Mouse (Mus musculus): ENCODE results near the gene Tmem95. TPM values are rescaled to one million over a fixed set of nuclear protein-coding genes. Genes with fewer than 3 reads are reported as not detected.

The Tmem95 gene
- polyA plus RNA-seq, 1 experiment from 2014 or later, result not detected

- WGBS, result 3% methylated on average over 49 of the region's 52 CpGs
- no peaks in the 10 kb centered on the region; the same call in 1 of the 2 replicates for H3K36me3 ChIP-seq (ENCODE audit: control insufficient read depth, insufficient read depth, low read length)
- ATAC-seq (replicated peaks; ENCODE audit: low FRiP score) (no peak), DNase-seq (ENCODE audit: low spot score) (peak; percentile 63)
- H3K4me3 ChIP-seq (ENCODE audit: low read depth, low read length), result peak overlapping the region; percentile 76
- H3K4me1 ChIP-seq (replicated peaks; ENCODE audit: control insufficient read depth, insufficient read depth, low read length), result peaks cover 40% of the 10 kb centered on the region
- H3K9ac ChIP-seq (ENCODE audit: low read depth, low read length), result peak overlapping the region; percentile 61
- no peaks in the 10 kb centered on the region for H3K9me3 ChIP-seq (ENCODE audit: control insufficient read depth, low read length)
- peak overlapping the region; percentile 62 for H3K27ac ChIP-seq (ENCODE audit: low read depth, low read length)
- peaks cover 40% of the 10 kb centered on the region for H3K27me3 ChIP-seq (replicated peaks; ENCODE audit: control insufficient read depth, insufficient read depth, low read length)
- peak overlapping the region; percentile 96 for H3K4me2 ChIP-seq
Measured at GRCm38 (mm10) chr11:69836703-69837576, 40.9 kb downstream of the Tmem95 start.

DNA sequence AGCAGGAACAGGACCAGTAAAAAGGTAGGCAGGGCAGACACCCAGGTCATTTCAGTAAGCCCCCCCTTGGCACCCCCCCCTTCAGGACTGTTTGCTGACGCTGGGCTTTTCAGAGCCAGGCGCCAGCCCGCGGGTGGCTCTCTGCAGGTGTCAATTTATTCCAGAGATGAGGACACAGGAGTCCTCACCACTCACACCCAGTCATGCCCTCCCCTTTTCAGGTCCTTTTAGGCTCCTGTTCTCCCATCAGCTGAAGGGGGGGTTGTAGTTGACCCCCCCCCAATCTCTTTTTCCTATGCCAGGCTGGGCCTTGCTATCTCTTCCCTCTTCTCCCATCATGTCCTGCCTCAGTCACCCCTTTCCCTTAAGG is 41.9 kb downstream of the Tmem95 start:
- 9% methylated on average over 4 of the region's 4 CpGs for WGBS
- H3K9ac ChIP-seq (ENCODE audit: low read depth, low read length), result no peak overlapping the region
- H3K4me3 ChIP-seq (ENCODE audit: low read depth, low read length), result peak overlapping the region; percentile 76
- H3K36me3 ChIP-seq (ENCODE audit: control insufficient read depth, insufficient read depth, low read length), result no peaks in the 10 kb centered on the region; the same call in 1 of the 2 replicates
- no peaks in the 10 kb centered on the region for H3K9me3 ChIP-seq (ENCODE audit: control insufficient read depth, low read length)
- H3K4me1 ChIP-seq (replicated peaks; ENCODE audit: control insufficient read depth, insufficient read depth, low read length), result peaks cover 40% of the 10 kb centered on the region
- peaks cover 40% of the 10 kb centered on the region for H3K27me3 ChIP-seq (replicated peaks; ENCODE audit: control insufficient read depth, insufficient read depth, low read length)
- no peak for ATAC-seq (replicated peaks; ENCODE audit: low FRiP score)
- peak overlapping the region; percentile 96 for H3K4me2 ChIP-seq
- H3K27ac ChIP-seq (ENCODE audit: low read depth, low read length), result no peak overlapping the region
- no peak for DNase-seq (ENCODE audit: low spot score)

GRCm38 (mm10) chr11:69835326-69835965 is 42.4 kb downstream of the Tmem95 start:
- ATAC-seq (replicated peaks; ENCODE audit: low FRiP score), result no peak
- peak overlapping the region; percentile 53; the same call in 1 of the 2 replicates for H3K4me3 ChIP-seq (ENCODE audit: low read depth, low read length)
- H3K9ac ChIP-seq (ENCODE audit: low read depth, low read length), result no peak overlapping the region
- DNase-seq (ENCODE audit: low spot score), result no peak
- peaks cover 40% of the 10 kb centered on the region for H3K27me3 ChIP-seq (replicated peaks; ENCODE audit: control insufficient read depth, insufficient read depth, low read length)
- H3K9me3 ChIP-seq (ENCODE audit: control insufficient read depth, low read length), result no peaks in the 10 kb centered on the region
- peaks cover 40% of the 10 kb centered on the region for H3K4me1 ChIP-seq (replicated peaks; ENCODE audit: control insufficient read depth, insufficient read depth, low read length)
- 16% methylated on average over 9 of the region's 9 CpGs for WGBS
- peak overlapping the region; percentile 96 for H3K4me2 ChIP-seq
- no peaks in the 10 kb centered on the region; the same call in 1 of the 2 replicates for H3K36me3 ChIP-seq (ENCODE audit: control insufficient read depth, insufficient read depth, low read length)
- H3K27ac ChIP-seq (ENCODE audit: low read depth, low read length), result no peak overlapping the region

DNA sequence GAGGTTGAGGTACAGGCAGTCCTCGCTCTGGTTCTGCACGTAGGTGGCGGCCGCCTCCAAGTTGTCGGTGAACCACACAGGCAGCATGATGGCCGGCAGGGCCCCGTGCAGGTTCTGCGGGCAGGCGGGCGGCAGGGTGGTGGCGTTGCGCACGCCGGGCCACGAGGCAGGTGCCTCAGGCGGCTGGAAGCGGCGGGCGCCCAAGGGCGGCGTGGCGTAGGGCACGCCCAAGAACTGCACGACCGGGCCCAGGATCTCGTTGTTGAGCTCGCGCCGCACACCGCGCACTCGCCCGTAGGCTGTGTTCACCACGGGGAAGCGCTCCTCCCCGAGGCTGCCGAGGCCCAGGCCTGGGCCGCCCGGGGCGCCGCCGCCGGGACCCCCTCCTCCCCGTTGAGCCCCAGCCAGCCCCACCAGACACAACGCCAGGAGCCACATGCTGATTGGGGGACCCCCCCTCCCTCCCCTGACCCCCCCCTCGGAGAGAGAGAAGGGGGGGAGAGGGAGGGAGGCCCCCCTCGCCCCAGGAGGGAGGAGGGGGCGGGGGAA is 43.7 kb downstream of the Tmem95 start:
- H3K4me2 ChIP-seq, result peak overlapping the region; percentile 81
- no peaks in the 10 kb centered on the region for H3K9me3 ChIP-seq (ENCODE audit: control insufficient read depth, low read length)
- peak overlapping the region; percentile 53 for H3K4me3 ChIP-seq (ENCODE audit: low read depth, low read length)
- H3K27ac ChIP-seq (ENCODE audit: low read depth, low read length), result no peak overlapping the region
- no peaks in the 10 kb centered on the region; the same call in 1 of the 2 replicates for H3K36me3 ChIP-seq (ENCODE audit: control insufficient read depth, insufficient read depth, low read length)
- 4% methylated on average over 43 of the region's 48 CpGs for WGBS
- H3K4me1 ChIP-seq (replicated peaks; ENCODE audit: control insufficient read depth, insufficient read depth, low read length), result peaks cover 35% of the 10 kb centered on the region
- peak; percentile 13; the same call in 1 of the 2 replicates for ATAC-seq (replicated peaks; ENCODE audit: low FRiP score)
- H3K27me3 ChIP-seq (replicated peaks; ENCODE audit: control insufficient read depth, insufficient read depth, low read length), result peaks cover 40% of the 10 kb centered on the region
- DNase-seq (ENCODE audit: low spot score), result peak; percentile 62
- peak overlapping the region; percentile 74 for H3K9ac ChIP-seq (ENCODE audit: low read depth, low read length)

DNA sequence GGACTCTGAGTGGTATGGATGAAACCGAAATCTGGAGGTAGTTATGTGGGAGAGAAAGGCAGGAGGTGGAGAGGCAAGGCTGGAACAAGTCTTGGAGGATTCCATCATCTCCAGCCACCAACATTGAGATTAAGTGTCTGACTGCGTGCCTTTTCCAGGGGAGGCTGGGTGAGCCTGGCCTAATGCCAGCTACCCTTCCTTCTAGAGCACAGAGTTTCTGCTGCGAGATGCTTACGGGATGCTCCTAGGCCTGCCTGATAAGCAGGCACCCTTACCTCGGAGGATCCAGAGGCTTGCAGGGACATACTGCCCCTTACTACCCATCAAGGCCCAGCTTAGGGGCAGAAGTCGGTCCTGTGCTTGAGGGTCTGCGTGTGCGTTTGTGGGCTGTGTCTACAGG is 44.3 kb downstream of the Tmem95 start:
- DNase-seq (ENCODE audit: low spot score) (no peak), ATAC-seq (replicated peaks; ENCODE audit: low FRiP score) (no peak)
- H3K4me3 ChIP-seq (ENCODE audit: low read depth, low read length), result peak overlapping the region; percentile 53
- H3K9me3 ChIP-seq (ENCODE audit: control insufficient read depth, low read length), result no peaks in the 10 kb centered on the region
- no peak overlapping the region for H3K27ac ChIP-seq (ENCODE audit: low read depth, low read length)
- no peaks in the 10 kb centered on the region; the same call in 1 of the 2 replicates for H3K36me3 ChIP-seq (ENCODE audit: control insufficient read depth, insufficient read depth, low read length)
- H3K9ac ChIP-seq (ENCODE audit: low read depth, low read length), result peak overlapping the region; percentile 74
- H3K4me1 ChIP-seq (replicated peaks; ENCODE audit: control insufficient read depth, insufficient read depth, low read length), result peaks cover 34% of the 10 kb centered on the region
- WGBS, result 49% methylated on average over 8 of the region's 8 CpGs
- H3K27me3 ChIP-seq (replicated peaks; ENCODE audit: control insufficient read depth, insufficient read depth, low read length), result peaks cover 40% of the 10 kb centered on the region
- H3K4me2 ChIP-seq, result peak overlapping the region; percentile 81

DNA sequence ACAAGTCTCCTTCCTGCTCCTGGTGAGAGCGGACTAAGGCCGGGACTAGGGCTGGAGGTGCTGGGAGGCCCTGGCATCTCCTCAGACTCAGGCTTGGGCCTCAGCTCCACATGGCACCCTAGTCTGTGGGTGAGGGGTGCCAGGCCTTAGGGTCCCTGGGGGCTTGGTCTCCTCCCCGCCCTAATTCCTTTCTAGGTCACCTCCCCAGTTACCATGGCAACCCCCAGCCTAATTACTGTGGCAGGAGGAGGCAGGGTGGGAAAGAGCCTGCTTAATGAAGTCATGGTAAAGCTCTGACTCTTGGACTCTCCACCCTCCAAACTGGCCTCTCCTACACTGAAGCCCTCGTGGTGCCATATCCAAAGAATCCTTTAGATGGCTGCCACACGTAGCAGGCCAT is 49.0 kb downstream of the Tmem95 start:
- peaks cover 14% of the 10 kb centered on the region for H3K36me3 ChIP-seq (ENCODE audit: control insufficient read depth, insufficient read depth, low read length)
- ATAC-seq (replicated peaks; ENCODE audit: low FRiP score) (no peak), DNase-seq (ENCODE audit: low spot score) (no peak)
- 77% methylated on average over 5 of the region's 5 CpGs for WGBS
- peaks cover 4% of the 10 kb centered on the region for H3K4me1 ChIP-seq (replicated peaks; ENCODE audit: control insufficient read depth, insufficient read depth, low read length)
- no peak overlapping the region for H3K4me2 ChIP-seq
- H3K4me3 ChIP-seq (ENCODE audit: low read depth, low read length), result no peak overlapping the region
- H3K9me3 ChIP-seq (ENCODE audit: control insufficient read depth, low read length), result no peaks in the 10 kb centered on the region
- H3K9ac ChIP-seq (ENCODE audit: low read depth, low read length), result no peak overlapping the region
- H3K27ac ChIP-seq (ENCODE audit: low read depth, low read length), result no peak overlapping the region
- peaks cover 8% of the 10 kb centered on the region for H3K27me3 ChIP-seq (replicated peaks; ENCODE audit: control insufficient read depth, insufficient read depth, low read length)

Small RNA genes within 50 kb of the gene (microRNA-seq; reads per million reads assigned to microRNA genes)
- gene Mir6924 (ENCODE audit: borderline number of aligned reads), result not detected

Other genes starting within 250 kb of the Tmem95 start
- gene Fxr2, start 245.0 kb downstream of the Tmem95 start, polyA plus RNA-seq (2014; fragmentation: Nextera tagmentation; extraction: Ambion mirVana), result 22.8 and 26.2 TPM in 2 replicates
- not detected in 2 replicates for gene Sox15, start 222.7 kb downstream of the Tmem95 start, polyA plus RNA-seq (2014; fragmentation: Nextera tagmentation; extraction: Ambion mirVana)
- gene Mpdu1, start 215.4 kb downstream of the Tmem95 start, polyA plus RNA-seq (2014; fragmentation: Nextera tagmentation; extraction: Ambion mirVana), result 20.7 and 24.0 TPM in 2 replicates
- 21.0 and 22.0 TPM in 2 replicates for gene Cd68, start 211.9 kb downstream of the Tmem95 start, polyA plus RNA-seq (2014; fragmentation: Nextera tagmentation; extraction: Ambion mirVana)
- gene Eif4a1, start 205.6 kb downstream of the Tmem95 start, polyA plus RNA-seq (2014; fragmentation: Nextera tagmentation; extraction: Ambion mirVana), result 755 and 757 TPM in 2 replicates
- gene Senp3, start 195.9 kb downstream of the Tmem95 start, polyA plus RNA-seq (2014; fragmentation: Nextera tagmentation; extraction: Ambion mirVana), result 75.4 and 79.1 TPM in 2 replicates
- gene Tnfsf13, start 192.2 kb downstream of the Tmem95 start, polyA plus RNA-seq (2014; fragmentation: Nextera tagmentation; extraction: Ambion mirVana), result 0.37 TPM in 1 of 2 replicates, not detected in the other
- 4.5 and 6.0 TPM in 2 replicates for gene Tnfsf12, start 182.2 kb downstream of the Tmem95 start, polyA plus RNA-seq (2014; fragmentation: Nextera tagmentation; extraction: Ambion mirVana)
- 1.7 and 2.6 TPM in 2 replicates for gene Tnfsfm13, start 181.9 kb downstream of the Tmem95 start, polyA plus RNA-seq (2014; fragmentation: Nextera tagmentation; extraction: Ambion mirVana)
- 46.1 and 48.9 TPM in 2 replicates for gene Polr2a, start 119.4 kb downstream of the Tmem95 start, polyA plus RNA-seq (2014; fragmentation: Nextera tagmentation; extraction: Ambion mirVana)
- gene Slc35g3, start 116.0 kb downstream of the Tmem95 start, polyA plus RNA-seq (2014; fragmentation: Nextera tagmentation; extraction: Ambion mirVana), result not detected in 2 replicates
- 0.90 and 1.0 TPM in 2 replicates for gene Zbtb4, start 112.1 kb downstream of the Tmem95 start, polyA plus RNA-seq (2014; fragmentation: Nextera tagmentation; extraction: Ambion mirVana)
- gene Chrnb1, start 82.1 kb downstream of the Tmem95 start, polyA plus RNA-seq (2014; fragmentation: Nextera tagmentation; extraction: Ambion mirVana), result 1.3 and 1.4 TPM in 2 replicates
- gene Fgf11, start 76.2 kb downstream of the Tmem95 start, polyA plus RNA-seq (2014; fragmentation: Nextera tagmentation; extraction: Ambion mirVana), result 1.2 TPM in 2 replicates
- gene Tmem102, start 72.4 kb downstream of the Tmem95 start, polyA plus RNA-seq (2014; fragmentation: Nextera tagmentation; extraction: Ambion mirVana), result 0.96 and 1.2 TPM in 2 replicates
- gene Gm39566, start 62.7 kb downstream of the Tmem95 start, polyA plus RNA-seq (2014; fragmentation: Nextera tagmentation; extraction: Ambion mirVana), result not detected in 2 replicates
- gene Spem2, start 59.6 kb downstream of the Tmem95 start, polyA plus RNA-seq (2014; fragmentation: Nextera tagmentation; extraction: Ambion mirVana), result not detected in 2 replicates
- not detected in 2 replicates for gene Spem1, start 55.8 kb downstream of the Tmem95 start, polyA plus RNA-seq (2014; fragmentation: Nextera tagmentation; extraction: Ambion mirVana)
- gene Nlgn2, start 40.2 kb downstream of the Tmem95 start, polyA plus RNA-seq (2014; fragmentation: Nextera tagmentation; extraction: Ambion mirVana), result 2.8 and 3.4 TPM in 2 replicates
- 336 and 370 TPM in 2 replicates for gene Tmem256, start 39.5 kb downstream of the Tmem95 start, polyA plus RNA-seq (2014; fragmentation: Nextera tagmentation; extraction: Ambion mirVana)
- gene Plscr3, start 31.6 kb downstream of the Tmem95 start, polyA plus RNA-seq (2014; fragmentation: Nextera tagmentation; extraction: Ambion mirVana), result 63.5 and 70.1 TPM in 2 replicates
- 0.57 and 0.62 TPM in 2 replicates for gene Tnk1, start 19.3 kb downstream of the Tmem95 start, polyA plus RNA-seq (2014; fragmentation: Nextera tagmentation; extraction: Ambion mirVana)
- gene Kctd11, start 3.4 kb upstream of the Tmem95 start, polyA plus RNA-seq (2014; fragmentation: Nextera tagmentation; extraction: Ambion mirVana), result 2.3 and 3.6 TPM in 2 replicates
- gene Acap1, start 17.5 kb upstream of the Tmem95 start, polyA plus RNA-seq (2014; fragmentation: Nextera tagmentation; extraction: Ambion mirVana), result 8.6 and 8.7 TPM in 2 replicates
- 3.2 and 4.0 TPM in 2 replicates for gene 2810408A11Rik, start 23.0 kb upstream of the Tmem95 start, polyA plus RNA-seq (2014; fragmentation: Nextera tagmentation; extraction: Ambion mirVana)
- 9.5 and 10.5 TPM in 2 replicates for gene Neurl4, start 23.1 kb upstream of the Tmem95 start, polyA plus RNA-seq (2014; fragmentation: Nextera tagmentation; extraction: Ambion mirVana)
- 121 and 130 TPM in 2 replicates for gene Gps2, start 35.9 kb upstream of the Tmem95 start, polyA plus RNA-seq (2014; fragmentation: Nextera tagmentation; extraction: Ambion mirVana)
- gene Eif5a, start 43.9 kb upstream of the Tmem95 start, polyA plus RNA-seq (2014; fragmentation: Nextera tagmentation; extraction: Ambion mirVana), result 2,995 and 3,090 TPM in 2 replicates
- 1.3 and 1.7 TPM in 2 replicates for gene Ybx2, start 57.8 kb upstream of the Tmem95 start, polyA plus RNA-seq (2014; fragmentation: Nextera tagmentation; extraction: Ambion mirVana)
- 7.0 and 8.3 TPM in 2 replicates for gene Slc2a4, start 70.2 kb upstream of the Tmem95 start, polyA plus RNA-seq (2014; fragmentation: Nextera tagmentation; extraction: Ambion mirVana)
- 4.0 and 5.1 TPM in 2 replicates for gene Cldn7, start 86.8 kb upstream of the Tmem95 start, polyA plus RNA-seq (2014; fragmentation: Nextera tagmentation; extraction: Ambion mirVana)
- 20.8 and 24.0 TPM in 2 replicates for gene Ctdnep1, start 103.1 kb upstream of the Tmem95 start, polyA plus RNA-seq (2014; fragmentation: Nextera tagmentation; extraction: Ambion mirVana)
- 131 and 146 TPM in 2 replicates for gene Elp5, start 104.5 kb upstream of the Tmem95 start, polyA plus RNA-seq (2014; fragmentation: Nextera tagmentation; extraction: Ambion mirVana)
- gene Gabarap, start 113.1 kb upstream of the Tmem95 start, polyA plus RNA-seq (2014; fragmentation: Nextera tagmentation; extraction: Ambion mirVana), result 302 and 311 TPM in 2 replicates
- gene Phf23, start 117.8 kb upstream of the Tmem95 start, polyA plus RNA-seq (2014; fragmentation: Nextera tagmentation; extraction: Ambion mirVana), result 33.2 and 36.6 TPM in 2 replicates
- 22.1 and 23.3 TPM in 2 replicates for gene Dvl2, start 122.6 kb upstream of the Tmem95 start, polyA plus RNA-seq (2014; fragmentation: Nextera tagmentation; extraction: Ambion mirVana)
- gene Acadvl, start 137.4 kb upstream of the Tmem95 start, polyA plus RNA-seq (2014; fragmentation: Nextera tagmentation; extraction: Ambion mirVana), result 85.7 and 89.7 TPM in 2 replicates
- gene Dlg4, start 138.9 kb upstream of the Tmem95 start, polyA plus RNA-seq (2014; fragmentation: Nextera tagmentation; extraction: Ambion mirVana), result 9.3 and 9.4 TPM in 2 replicates
- 0.40 and 0.66 TPM in 2 replicates for gene Asgr1, start 176.1 kb upstream of the Tmem95 start, polyA plus RNA-seq (2014; fragmentation: Nextera tagmentation; extraction: Ambion mirVana)
- gene Asgr2, start 214.6 kb upstream of the Tmem95 start, polyA plus RNA-seq (2014; fragmentation: Nextera tagmentation; extraction: Ambion mirVana), result 4.3 and 5.8 TPM in 2 replicates

All from liver, embryonic 11.5 days (tissue).